25 mouse cellular contexts compared by ENCODE assay signal in the genomic region with DNA sequence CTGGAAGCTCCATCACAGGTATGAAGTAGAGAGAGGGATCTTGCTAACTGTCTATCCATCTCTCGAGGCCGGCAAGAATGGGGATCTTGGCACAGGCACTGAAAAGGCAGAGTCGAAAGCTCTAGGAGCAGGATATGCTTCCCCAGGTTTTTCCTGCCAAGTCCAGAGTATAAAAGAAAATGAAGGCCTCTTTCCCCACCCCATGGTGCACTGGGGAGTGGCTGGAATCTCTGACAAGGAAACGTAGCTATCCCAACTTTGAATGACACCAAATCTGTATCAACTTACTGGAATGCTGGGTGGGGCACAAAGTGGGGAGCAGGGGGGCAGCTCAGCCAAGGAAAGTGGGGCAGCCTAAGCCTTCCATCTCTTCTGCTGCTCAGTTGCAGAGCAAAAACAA.
DNase-seq lines count a peak whose midpoint lies in the region; ATAC-seq and TF ChIP-seq lines count a peak whose summit lies in the region.
"Had no signal": no experiment of that assay in that cellular context is flagged by ENCODE, and none has a peak within 500 bp of the region (broad histone marks: within the 10 kb centered on the region; RNA-seq: fewer than 3 reads in every experiment).

No protein-coding gene starts in this region.

- no peak for ATAC-seq in embryonic facial prominence, embryonic 13.5 days (ENCODE audit: insufficient number of reproducible peaks, insufficient read depth, low FRiP score, low TSS enrichment, low read depth)
- ATAC-seq: forebrain, embryonic 15.5 days had no signal

- no peak for DNase-seq in left cerebral cortex, adult 2 months (ENCODE audit: extremely low spot score in 1 of 2, low spot score in 2 of 2)
- no peak for DNase-seq in left cerebral cortex, postnatal 4 days
- peak; percentile 70 for DNase-seq in ES-CJ7 (ENCODE audit: low read depth, low spot score)
- DNase-seq in spleen, postnatal 10 days (ENCODE audit: low spot score in 2 of 2) = no peak
- no peak for DNase-seq in gastrocnemius, postnatal 14 days
- DNase-seq: adrenal gland, adult 2 months; cerebellum, adult 11 months; cerebellum, adult 9-11 months; heart, postnatal 36 days; kidney, postnatal 10 days; liver; lung, postnatal 36 days; right cerebral cortex, adult 18-20 months; thymus, adult 18-20 months; thymus, postnatal 36 days had no signal

- no peaks in the 10 kb centered on the region for H3K27me3 ChIP-seq in ES-Bruce4 (ENCODE audit: control insufficient read depth, insufficient read depth, low read length, poor library complexity, severe bottlenecking)
- no peaks in the 10 kb centered on the region for H3K27me3 ChIP-seq in embryonic facial prominence, embryonic 13.5 days
- H3K27me3 ChIP-seq: forebrain, embryonic 15.5 days; heart, embryonic 15.5 days; hindbrain, embryonic 15.5 days; liver, embryonic 15.5 days; lung, embryonic 15.5 days; megakaryocyte, embryonic 14.5 days; neural tube, embryonic 13.5 days had no signal

- peaks cover 6% of the 10 kb centered on the region for H3K4me1 ChIP-seq in ES-Bruce4 (ENCODE audit: control insufficient read depth, insufficient read depth, low read length)
- peaks cover 22% of the 10 kb centered on the region for H3K4me1 ChIP-seq in embryonic facial prominence, embryonic 13.5 days
- H3K4me1 ChIP-seq: forebrain, embryonic 15.5 days; heart, embryonic 15.5 days; hindbrain, embryonic 15.5 days; liver, embryonic 15.5 days; lung, embryonic 15.5 days had no signal

- no peak overlapping the region for H3K9ac ChIP-seq in ES-Bruce4 (ENCODE audit: low read depth, poor library complexity, severe bottlenecking)
- H3K9ac ChIP-seq in embryonic facial prominence, embryonic 13.5 days = no peak overlapping the region
- H3K9ac ChIP-seq: forebrain, embryonic 15.5 days; heart, embryonic 15.5 days; hindbrain, embryonic 15.5 days; liver, embryonic 15.5 days; lung, embryonic 15.5 days; neural tube, embryonic 13.5 days had no signal

- no peaks in the 10 kb centered on the region for H3K36me3 ChIP-seq in ES-Bruce4 (ENCODE audit: control insufficient read depth, insufficient read depth, low read length, poor library complexity, severe bottlenecking)
- no peaks in the 10 kb centered on the region for H3K36me3 ChIP-seq in embryonic facial prominence, embryonic 13.5 days
- H3K36me3 ChIP-seq: heart, embryonic 15.5 days; liver, embryonic 15.5 days; lung, embryonic 15.5 days had no signal

- intact Hi-C loops in left cerebral cortex, adult 2 months (cut with DNase I) = no loop called here
- intact Hi-C loops in left cerebral cortex, postnatal 4 days (cut with DNase I) = loop anchor here (10.0 kb wide), 1 partner anchor 188 kb away; the partner anchor contains the start of gene Srgap3
- intact Hi-C loops in gastrocnemius, postnatal 14 days (cut with DNase I; ENCODE audit: low total_unique reads) = no loop called here

- no peak for TF ChIP-seq EP300 in ES-Bruce4 (IDR thresholded peaks at IDR 0.05; ENCODE audit: insufficient read depth, low read depth, low read length)

- H3K9me3 ChIP-seq in ES-Bruce4 (replicated peaks; ENCODE audit: control insufficient read depth, insufficient read depth, low read length, poor library complexity, severe bottlenecking) = no peaks in the 10 kb centered on the region
- no peaks in the 10 kb centered on the region for H3K9me3 ChIP-seq in embryonic facial prominence, embryonic 13.5 days
- H3K9me3 ChIP-seq: forebrain, embryonic 15.5 days; heart, embryonic 15.5 days; hindbrain, embryonic 15.5 days; liver, embryonic 15.5 days; lung, embryonic 15.5 days; megakaryocyte, embryonic 14.5 days; neural tube, embryonic 13.5 days had no signal

- WGBS in embryonic facial prominence, embryonic 13.5 days = 26% methylated on average over 4 of the region's 4 CpGs

- no peak overlapping the region for H3K4me3 ChIP-seq in left cerebral cortex, adult 2 months
- H3K4me3 ChIP-seq in ES-Bruce4 (ENCODE audit: low read depth, low read length) = no peak overlapping the region
- H3K4me3 ChIP-seq in embryonic facial prominence, embryonic 13.5 days = no peak overlapping the region
- H3K4me3 ChIP-seq: erythroblast, embryonic 14.5 days; forebrain, embryonic 15.5 days; heart, embryonic 15.5 days; hindbrain, embryonic 15.5 days; liver, embryonic 15.5 days; lung, embryonic 15.5 days; megakaryocyte, embryonic 14.5 days; neural tube, embryonic 13.5 days had no signal

- no peak for TF ChIP-seq CTCF in left cerebral cortex, adult 2 months (IDR thresholded peaks at IDR 0.05)
- no peak for TF ChIP-seq CTCF in ES-Bruce4 (IDR thresholded peaks at IDR 0.05; ENCODE audit: low read depth, low read length)

- peak overlapping the region; percentile 60; the same call in 1 of the 2 replicates for H3K27ac ChIP-seq in left cerebral cortex, adult 2 months
- H3K27ac ChIP-seq in ES-Bruce4 (ENCODE audit: insufficient read depth, low read length) = peak overlapping the region; percentile 77
- H3K27ac ChIP-seq in embryonic facial prominence, embryonic 13.5 days = peak overlapping the region; percentile 33; the same call in 1 of the 2 replicates
- H3K27ac ChIP-seq: forebrain, embryonic 15.5 days; heart, embryonic 15.5 days; hindbrain, embryonic 15.5 days; liver, embryonic 15.5 days; lung, embryonic 15.5 days; neural tube, embryonic 13.5 days had no signal

- no peak for TF ChIP-seq POLR2A in ES-Bruce4 (IDR thresholded peaks at IDR 0.05; ENCODE audit: insufficient read depth, low read length)

- H3K4me2 ChIP-seq in embryonic facial prominence, embryonic 13.5 days = no peak overlapping the region
- H3K4me2 ChIP-seq: forebrain, embryonic 15.5 days; heart, embryonic 15.5 days; hindbrain, embryonic 15.5 days; liver, embryonic 15.5 days; lung, embryonic 15.5 days; neural tube, embryonic 13.5 days had no signal
